In genomic region chr11:65250366-65250765, GRCm38 (mm10) we compare ENCODE assay signal across 23 mouse cellular contexts. TPM values are rescaled to one million over a fixed set of nuclear protein-coding genes. Genes with fewer than 3 reads are reported as not detected.
DNase-seq lines count a peak whose midpoint lies in the region; ATAC-seq and TF ChIP-seq lines count a peak whose summit lies in the region.
"Had no signal": no experiment of that assay in that cellular context is flagged by ENCODE, and none has a peak within 500 bp of the region (broad histone marks: within the 10 kb centered on the region; RNA-seq: fewer than 3 reads in every experiment).

No protein-coding gene starts in this region.

- ATAC-seq in forebrain, postnatal 0 days = peak; percentile 42; the same call in 1 of the 2 replicates
- ATAC-seq in forebrain, embryonic 11.5 days (replicated peaks; ENCODE audit: low FRiP score) = no peak
- ATAC-seq in intestine, embryonic 14.5 days (replicated peaks; ENCODE audit: low FRiP score, low TSS enrichment, low read depth) = no peak
- no peak for ATAC-seq in intestine, embryonic 15.5 days
- ATAC-seq: activated CD4-positive, CD25-positive, alpha-beta regulatory T cell, adult 4 months; forebrain, embryonic 14.5 days; intestine, embryonic 16.5 days had no signal

- H3K4me2 ChIP-seq in forebrain, postnatal 0 days (ENCODE audit: low read depth) = no peak overlapping the region
- H3K4me2 ChIP-seq in forebrain, embryonic 11.5 days (ENCODE audit: low read depth, low read length, severe bottlenecking) = no peak overlapping the region
- H3K4me2 ChIP-seq in intestine, embryonic 14.5 days (ENCODE audit: low read length) = no peak overlapping the region
- no peak overlapping the region for H3K4me2 ChIP-seq in intestine, embryonic 15.5 days (replicated peaks)
- H3K4me2 ChIP-seq: heart, embryonic 13.5 days; hindbrain, embryonic 12.5 days; hindbrain, embryonic 15.5 days had no signal

- H3K27ac ChIP-seq in forebrain, postnatal 0 days (ENCODE audit: low read depth, low read length) = no peak overlapping the region
- no peak overlapping the region for H3K27ac ChIP-seq in forebrain, embryonic 11.5 days (ENCODE audit: low read depth, low read length)
- no peak overlapping the region for H3K27ac ChIP-seq in intestine, embryonic 14.5 days (ENCODE audit: low read depth)
- no peak overlapping the region for H3K27ac ChIP-seq in intestine, embryonic 15.5 days
- H3K27ac ChIP-seq: forebrain, embryonic 10.5 days; gastrocnemius, adult 2 months; heart, adult 2 months; heart, embryonic 10.5 days; heart, embryonic 13.5 days; hindbrain, embryonic 12.5 days; hindbrain, embryonic 15.5 days had no signal

- H3K4me3 ChIP-seq in forebrain, postnatal 0 days (ENCODE audit: low read depth, low read length) = no peak overlapping the region
- no peak overlapping the region for H3K4me3 ChIP-seq in forebrain, embryonic 11.5 days (ENCODE audit: low read depth, low read length)
- no peak overlapping the region for H3K4me3 ChIP-seq in intestine, embryonic 14.5 days (ENCODE audit: low read depth, low read length)
- no peak overlapping the region for H3K4me3 ChIP-seq in intestine, embryonic 15.5 days (replicated peaks)
- H3K4me3 ChIP-seq: forebrain, embryonic 10.5 days; gastrocnemius, adult 2 months; heart, adult 2 months; heart, embryonic 10.5 days; heart, embryonic 13.5 days; hindbrain, embryonic 12.5 days; hindbrain, embryonic 15.5 days had no signal

- no peak overlapping the region for H3K9ac ChIP-seq in forebrain, postnatal 0 days
- no peak overlapping the region for H3K9ac ChIP-seq in forebrain, embryonic 11.5 days (ENCODE audit: low read length)
- H3K9ac ChIP-seq in intestine, embryonic 14.5 days (ENCODE audit: low read length) = no peak overlapping the region
- no peak overlapping the region for H3K9ac ChIP-seq in intestine, embryonic 15.5 days
- H3K9ac ChIP-seq: heart, embryonic 13.5 days; hindbrain, embryonic 12.5 days; hindbrain, embryonic 15.5 days had no signal

- WGBS in forebrain, postnatal 0 days = 82% methylated on average over 4 of the region's 4 CpGs
- WGBS in forebrain, embryonic 11.5 days = 92% methylated on average over 4 of the region's 4 CpGs
- WGBS in intestine, embryonic 14.5 days = 85% methylated on average over 4 of the region's 4 CpGs
- 90% methylated on average over 4 of the region's 4 CpGs for WGBS in intestine, embryonic 15.5 days

- peak; percentile 66 for DNase-seq in forebrain, postnatal 0 days
- no peak for DNase-seq in forebrain, embryonic 11.5 days (ENCODE audit: low spot score)
- peak; percentile 6 for DNase-seq in intestine, embryonic 14.5 days (ENCODE audit: low spot score)
- peak; percentile 50 to 75 for DNase-seq in right cerebral cortex, postnatal 10 days (ENCODE audit: low spot score in 2 of 2)
- DNase-seq in right cerebral cortex, postnatal 25 days = no peak
- DNase-seq: adrenal gland, adult 8-10 months; adrenal gland, postnatal 25 days; cerebellum, adult 18-20 months; cerebellum, adult 9-10 months; cerebellum, postnatal 14 days; gastrocnemius, adult 2 months; gastrocnemius, postnatal 14 days; heart, adult 2 months had no signal

- no peaks in the 10 kb centered on the region for H3K9me3 ChIP-seq in forebrain, postnatal 0 days (ENCODE audit: low read length)
- no peaks in the 10 kb centered on the region for H3K9me3 ChIP-seq in forebrain, embryonic 11.5 days (ENCODE audit: control insufficient read depth, low read length)
- no peaks in the 10 kb centered on the region for H3K9me3 ChIP-seq in intestine, embryonic 14.5 days (ENCODE audit: control insufficient read depth, low read length)
- no peaks in the 10 kb centered on the region for H3K9me3 ChIP-seq in intestine, embryonic 15.5 days
- H3K9me3 ChIP-seq: forebrain, embryonic 10.5 days; heart, embryonic 10.5 days; heart, embryonic 13.5 days; hindbrain, embryonic 12.5 days; hindbrain, embryonic 15.5 days had no signal

- no peaks in the 10 kb centered on the region for H3K36me3 ChIP-seq in forebrain, postnatal 0 days (ENCODE audit: insufficient read depth)
- no peaks in the 10 kb centered on the region for H3K36me3 ChIP-seq in forebrain, embryonic 11.5 days (ENCODE audit: control insufficient read depth, insufficient read depth, low read length)
- no peaks in the 10 kb centered on the region for H3K36me3 ChIP-seq in intestine, embryonic 14.5 days (ENCODE audit: control insufficient read depth, insufficient read depth, low read length)
- H3K36me3 ChIP-seq in intestine, embryonic 15.5 days = no peaks in the 10 kb centered on the region
- H3K36me3 ChIP-seq: forebrain, embryonic 10.5 days; hindbrain, embryonic 12.5 days; hindbrain, embryonic 15.5 days had no signal

- H3K27me3 ChIP-seq in forebrain, postnatal 0 days (ENCODE audit: insufficient read depth, low read length) = no peaks in the 10 kb centered on the region
- no peaks in the 10 kb centered on the region for H3K27me3 ChIP-seq in forebrain, embryonic 11.5 days (ENCODE audit: control insufficient read depth, insufficient read depth, low read length)
- H3K27me3 ChIP-seq in intestine, embryonic 14.5 days (replicated peaks; ENCODE audit: control insufficient read depth, insufficient read depth, low read length) = no peaks in the 10 kb centered on the region
- H3K27me3 ChIP-seq in intestine, embryonic 15.5 days (replicated peaks) = no peaks in the 10 kb centered on the region
- H3K27me3 ChIP-seq: heart, embryonic 13.5 days; hindbrain, embryonic 12.5 days; hindbrain, embryonic 15.5 days had no signal

- no peaks in the 10 kb centered on the region for H3K4me1 ChIP-seq in forebrain, postnatal 0 days (ENCODE audit: insufficient read depth)
- no peaks in the 10 kb centered on the region for H3K4me1 ChIP-seq in forebrain, embryonic 11.5 days (replicated peaks; ENCODE audit: control insufficient read depth, insufficient read depth, low read length)
- H3K4me1 ChIP-seq in intestine, embryonic 14.5 days (replicated peaks; ENCODE audit: control insufficient read depth, insufficient read depth, low read length) = peaks cover 5% of the 10 kb centered on the region
- 0 out of 2 replicates have a peak, but pooled peaks cover 3% of the 10 kb centered on the region for H3K4me1 ChIP-seq in intestine, embryonic 15.5 days (replicated peaks)
- H3K4me1 ChIP-seq: forebrain, embryonic 10.5 days; hindbrain, embryonic 12.5 days; hindbrain, embryonic 15.5 days had no signal

- no peak for TF ChIP-seq CTCF in forebrain, postnatal 0 days (IDR thresholded peaks at IDR 0.05; ENCODE audit: low read depth)

RNA-seq across cellular contexts. Expression of gene Myocd, which starts 19.4 kb away (rescaled TPM):
- 0.08 and 0.38 TPM in 2 replicates for total RNA-seq in forebrain, postnatal 0 days (2014; rRNA removed)
- 0.07 and 0.08 TPM in 2 replicates for polyA plus RNA-seq in forebrain, postnatal 0 days (2015; fragmentation: Nextera tagmentation; extraction: Ambion mirVana)
- 1.2 TPM in 2 replicates for polyA plus RNA-seq in forebrain, embryonic 11.5 days (2014; fragmentation: Nextera tagmentation; extraction: Ambion mirVana)
- polyA plus RNA-seq in intestine, embryonic 14.5 days (2014; fragmentation: Nextera tagmentation; extraction: Ambion mirVana) = 42.5 and 53.5 TPM in 2 replicates
- polyA plus RNA-seq in intestine, embryonic 15.5 days (2015; fragmentation: Nextera tagmentation; extraction: Ambion mirVana) = 28.9 and 31.5 TPM in 2 replicates
- total RNA-seq: hematopoietic stem cell, adult 5-6 weeks had no signal
- polyA plus RNA-seq: activated CD4-positive, CD25-positive, alpha-beta regulatory T cell, adult 4 months; forebrain, embryonic 14.5 days had no signal

Comparison
In these comparisons a context has a peak if more than half of its experiments do, and no peak if none do; other contexts are left out.
1. DNase-seq: peak in forebrain, postnatal 0 days (single experiment), intestine, embryonic 14.5 days (single experiment) and right cerebral cortex, postnatal 10 days (2 of 2); none in forebrain, embryonic 11.5 days (single experiment) and right cerebral cortex, postnatal 25 days (single experiment).
2. RNA of gene Myocd, which starts 19.4 kb away (polyA plus RNA-seq): 42.5 to 53.5 TPM in intestine, embryonic 14.5 days and 28.9 to 31.5 TPM in intestine, embryonic 15.5 days; 1.2 TPM in forebrain, embryonic 11.5 days and 0.07 to 0.08 TPM in forebrain, postnatal 0 days; every median in the first group is over 10 times any median in the second.